Mouse (Mus musculus): ENCODE results near the gene Efl1. TPM values are rescaled to one million over a fixed set of nuclear protein-coding genes. Genes with fewer than 3 reads are reported as not detected.
A peak's percentile ranks its signal among the peaks of the same experiment; 100 is the strongest.

Gene Efl1
- 10 to 100 TPM; 15.2 to 17.5 (median 15.9) TPM for total RNA-seq (2022)

DNA sequence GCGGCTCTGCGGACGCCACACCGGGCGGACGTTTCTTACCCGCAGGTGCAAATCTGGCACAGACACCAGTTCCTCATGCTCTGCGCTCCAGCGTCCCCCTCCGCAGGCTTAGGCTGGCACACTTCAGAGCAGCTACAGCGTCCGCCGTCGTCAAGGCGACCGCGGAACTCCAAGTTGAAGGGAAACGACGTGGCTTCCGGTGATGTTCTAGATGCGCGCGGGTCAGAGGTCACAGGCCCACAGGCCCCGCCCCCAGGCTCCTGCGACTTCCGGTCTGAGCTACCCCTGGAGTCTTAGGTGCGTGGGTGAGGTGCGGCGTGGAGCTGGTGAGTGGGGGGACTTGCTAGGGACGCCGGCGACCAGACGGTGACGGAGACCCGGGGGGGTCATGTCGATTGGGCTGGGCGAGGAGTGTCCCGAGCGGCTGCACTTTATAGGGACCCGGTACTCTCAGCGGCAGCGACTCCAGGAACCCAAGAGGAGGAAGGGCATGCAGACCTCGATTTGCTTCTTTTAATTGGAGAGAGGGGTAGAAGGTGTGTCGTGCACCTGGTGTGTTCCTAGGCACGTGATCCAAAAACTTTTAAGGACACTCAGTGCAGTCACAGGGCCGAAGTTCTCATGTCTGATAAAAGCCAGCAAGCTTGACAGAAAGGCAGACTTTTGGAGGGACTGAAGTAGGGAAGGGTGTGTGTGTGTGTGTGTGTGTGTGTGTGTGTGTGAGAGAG lies at the start of gene Efl1, which contains the start of gene Saxo2:
Gene Efl1, plus strand, starts transcription at position 262 of the 728 bp plus-strand sequence.
Gene Saxo2, minus strand, starts transcription at position 176 of the 728 bp plus-strand sequence.
- DNase-seq (ENCODE audit: low spot score in 2 of 2): peak; percentile 94 to 97

DNA sequence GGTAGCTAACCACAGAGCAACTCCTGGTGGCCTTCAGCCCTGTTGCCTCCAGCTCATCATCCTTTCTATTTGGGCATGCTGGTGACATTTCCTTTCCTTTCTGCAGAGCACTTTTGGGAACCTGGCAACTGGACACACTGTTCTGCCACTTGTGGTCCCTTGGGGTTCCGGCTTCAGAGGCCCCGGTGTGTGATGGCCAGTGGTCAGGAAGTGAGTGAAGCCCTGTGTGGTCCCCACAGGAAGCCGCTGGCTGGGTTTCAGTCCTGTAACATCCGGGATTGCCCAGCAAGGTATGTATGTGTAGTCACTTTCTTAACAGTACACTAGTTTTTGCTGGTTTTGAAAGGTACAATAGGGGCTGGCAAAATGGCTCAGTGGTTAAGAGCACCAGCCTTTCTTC lies 46.4 kb upstream of the Efl1 start:
- DNase-seq (ENCODE audit: low spot score in 2 of 2): no peak

DNA sequence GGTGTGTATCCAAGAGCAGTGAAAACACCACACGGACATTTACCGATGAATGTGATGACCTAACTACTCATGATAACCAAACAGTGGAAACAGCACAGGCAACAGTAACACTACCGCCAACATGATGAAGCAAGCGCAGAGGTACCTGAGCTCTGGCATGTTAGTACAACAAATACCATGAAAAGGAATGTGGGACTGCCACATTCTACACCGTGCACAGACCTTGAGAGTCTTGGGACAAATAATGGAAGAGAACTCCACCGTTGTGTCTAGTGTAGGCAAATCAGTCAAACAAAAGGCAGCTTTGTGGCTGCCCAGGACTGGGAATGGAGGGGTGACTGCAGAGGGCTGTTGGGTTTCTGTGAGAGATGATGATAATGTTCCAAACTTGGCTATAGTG lies 43.0 kb upstream of the Efl1 start:
- no peak for DNase-seq (ENCODE audit: low spot score in 2 of 2)

DNA sequence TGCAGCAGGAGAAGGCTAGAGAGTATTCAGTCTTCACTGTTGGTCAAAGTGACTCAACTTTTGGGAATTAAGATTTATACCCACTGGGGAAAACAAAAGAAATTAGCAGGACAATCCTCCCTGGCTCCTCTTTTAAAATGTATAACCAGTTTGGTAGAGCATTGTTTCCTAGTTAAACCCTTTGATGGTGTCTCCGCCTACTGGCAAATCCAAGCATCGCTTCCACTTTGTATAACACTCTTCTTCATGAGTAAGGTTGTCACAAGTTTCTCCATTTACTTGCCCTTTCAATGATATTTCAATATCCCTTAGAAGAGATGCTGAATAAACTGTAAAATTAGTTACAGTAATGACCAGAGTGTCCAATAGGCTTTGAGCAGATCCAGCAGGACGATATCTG lies 38.8 kb upstream of the Efl1 start:
- DNase-seq (ENCODE audit: low spot score in 2 of 2): no peak

DNA sequence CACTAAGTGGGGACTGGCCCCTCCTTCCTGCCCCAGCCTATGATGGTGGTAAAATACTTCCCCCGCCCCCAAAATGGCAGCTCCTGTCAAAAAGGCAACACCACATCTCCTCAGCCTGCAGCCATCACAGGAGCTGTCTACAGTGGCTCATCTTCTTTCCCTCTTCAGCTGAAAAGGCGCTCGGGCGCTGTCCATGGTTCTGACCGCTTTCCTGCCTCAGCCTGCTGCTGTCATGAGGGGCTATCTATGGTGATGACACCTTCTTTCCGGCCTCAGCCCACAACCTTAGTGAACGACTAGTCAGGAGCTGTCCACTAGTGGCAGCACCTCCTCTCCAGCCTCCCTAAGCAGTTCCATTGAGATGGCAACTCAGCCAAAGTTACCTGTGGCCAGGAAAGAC lies 23.1 kb upstream of the Efl1 start:
- DNase-seq (ENCODE audit: low spot score in 2 of 2): no peak

DNA sequence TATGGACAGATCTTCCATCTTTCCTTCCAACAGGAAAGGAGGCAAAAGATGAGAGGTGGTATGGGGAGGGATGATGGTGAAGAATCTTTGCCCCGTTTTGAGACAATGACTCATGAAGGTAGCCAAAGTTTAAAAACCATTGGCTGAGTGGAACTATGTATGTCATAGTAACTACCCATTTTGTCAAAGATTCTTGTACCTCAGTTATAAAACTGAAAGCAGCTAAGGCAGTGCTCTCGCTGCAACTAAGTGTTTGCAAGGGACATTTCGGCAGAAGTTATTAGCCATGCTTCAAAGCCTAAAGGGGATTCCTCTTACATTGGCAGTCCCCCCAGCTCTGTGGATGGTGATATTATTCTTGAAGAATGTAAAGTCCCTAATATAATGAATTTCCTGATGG lies 1.2 kb upstream of the Efl1 start:
- DNase-seq (ENCODE audit: low spot score in 2 of 2): no peak

DNA sequence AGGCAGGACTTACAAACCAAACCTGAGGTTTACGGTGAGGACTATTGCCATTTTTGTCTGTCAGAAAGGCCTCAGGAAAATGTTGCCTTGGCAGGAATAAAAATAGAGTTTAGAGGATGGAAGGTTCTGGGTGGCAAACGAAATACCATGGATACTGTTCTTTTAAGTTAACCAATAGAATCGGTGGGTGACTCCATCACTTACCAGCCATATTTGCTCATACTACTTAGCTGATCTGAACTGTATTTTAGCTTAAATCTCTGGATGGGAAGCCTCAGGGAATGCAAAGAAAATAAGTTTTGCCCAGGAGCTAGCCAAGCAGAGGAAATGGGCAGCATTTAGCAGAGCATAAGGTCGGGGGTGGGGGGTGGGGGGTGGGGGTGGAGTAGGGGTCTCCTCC lies 505 bp upstream of the Efl1 start:
- no peak for DNase-seq (ENCODE audit: low spot score in 2 of 2)

DNA sequence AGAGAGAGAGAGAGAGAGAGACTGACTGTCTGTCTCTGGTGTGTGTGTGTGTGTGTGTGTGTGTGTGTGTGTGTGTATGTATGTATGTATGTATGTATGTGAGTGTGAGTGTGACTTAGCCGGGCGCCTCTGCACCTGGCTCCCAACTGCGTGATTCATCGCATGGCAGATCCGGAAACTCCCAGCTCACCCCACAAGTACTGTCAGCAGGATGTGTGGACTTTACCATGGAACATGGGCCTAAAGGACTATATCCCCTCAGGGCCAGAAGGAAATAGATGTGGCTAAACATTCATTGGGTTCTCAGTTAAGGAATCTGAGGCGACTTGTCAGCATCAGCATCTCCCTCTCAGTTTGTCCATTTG lies 649 bp downstream of the Efl1 start:
- no peak for DNase-seq (ENCODE audit: low spot score in 2 of 2)

DNA sequence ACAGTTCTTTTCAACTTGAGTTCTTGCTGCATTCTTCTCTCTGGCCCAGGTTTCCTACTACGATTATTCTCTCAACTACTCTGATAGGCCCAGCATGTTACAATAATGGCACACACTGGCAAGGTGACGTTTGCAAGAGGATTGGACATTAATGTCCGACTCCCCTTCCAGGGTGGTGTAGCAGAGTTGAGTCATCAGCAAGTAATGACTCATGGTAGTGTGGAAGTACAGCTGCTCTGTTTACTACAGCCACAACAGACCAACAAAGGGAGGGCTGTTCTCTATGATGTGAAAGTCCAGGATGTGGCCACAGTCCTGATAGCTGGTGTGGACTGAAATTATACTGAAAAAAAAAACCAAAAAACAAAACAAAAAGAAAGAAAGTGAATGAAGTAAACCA lies 16.2 kb downstream of the Efl1 start:
- no peak for DNase-seq (ENCODE audit: low spot score in 2 of 2)

DNA sequence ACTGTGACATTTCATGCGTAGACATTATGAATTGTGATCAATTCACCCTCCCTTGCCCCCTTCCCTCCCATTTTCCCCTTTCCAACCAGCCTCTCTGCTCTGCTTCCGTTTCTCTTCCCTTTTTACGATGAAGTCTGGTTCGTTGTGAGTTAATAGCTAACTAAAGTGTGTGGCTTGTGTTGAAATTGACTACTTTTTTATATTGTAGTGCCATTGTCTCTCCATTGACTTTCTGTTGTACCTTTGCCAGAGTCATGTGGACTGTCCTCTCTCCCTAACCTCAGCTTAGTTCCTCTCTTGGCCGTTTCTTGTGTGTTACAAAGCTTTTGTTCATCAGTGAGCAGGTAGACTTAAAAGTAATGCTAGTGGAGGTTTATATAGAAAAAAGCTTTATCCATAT lies 27.6 kb downstream of the Efl1 start:
- DNase-seq (ENCODE audit: low spot score in 2 of 2): no peak

DNA sequence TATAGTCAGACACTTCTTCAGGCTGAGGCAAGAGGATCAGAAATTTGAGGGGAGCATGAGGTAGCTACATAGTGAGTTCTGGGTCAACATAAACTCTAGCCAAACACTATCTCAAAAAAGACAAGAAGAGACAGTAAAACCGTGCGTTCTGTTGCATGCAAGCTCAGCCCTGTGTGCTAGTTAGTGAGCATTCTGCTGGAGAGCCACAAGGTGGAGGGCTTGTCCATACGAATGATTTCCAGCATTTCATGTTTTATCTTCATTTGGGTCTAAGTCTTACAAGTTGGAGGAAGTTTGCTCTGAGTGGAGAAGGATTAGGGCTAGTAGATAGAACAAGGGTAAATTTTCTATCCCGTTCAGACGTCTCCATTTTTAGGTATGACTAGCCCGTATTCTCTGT lies 28.4 kb downstream of the Efl1 start:
- no peak for DNase-seq (ENCODE audit: low spot score in 2 of 2)

DNA sequence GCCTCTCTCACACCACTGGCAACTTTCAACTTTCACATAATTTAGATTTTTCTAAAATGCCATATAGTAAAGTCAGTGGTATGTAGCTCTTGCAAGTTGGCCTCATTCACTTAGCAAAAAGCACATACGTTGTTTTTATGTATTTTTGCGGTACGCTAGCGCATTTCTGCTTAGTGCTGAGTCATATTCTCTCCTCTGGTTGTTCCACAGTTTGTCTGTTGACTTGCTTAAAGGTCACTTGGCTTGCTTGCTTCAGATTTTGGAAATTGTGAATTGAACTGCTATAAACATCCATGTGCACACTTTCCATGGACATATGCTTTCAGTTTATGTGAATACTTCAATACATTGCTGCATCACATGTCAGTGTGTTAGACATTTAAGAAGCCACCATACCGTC lies 31.5 kb downstream of the Efl1 start:
- no peak for DNase-seq (ENCODE audit: low spot score in 2 of 2)

DNA sequence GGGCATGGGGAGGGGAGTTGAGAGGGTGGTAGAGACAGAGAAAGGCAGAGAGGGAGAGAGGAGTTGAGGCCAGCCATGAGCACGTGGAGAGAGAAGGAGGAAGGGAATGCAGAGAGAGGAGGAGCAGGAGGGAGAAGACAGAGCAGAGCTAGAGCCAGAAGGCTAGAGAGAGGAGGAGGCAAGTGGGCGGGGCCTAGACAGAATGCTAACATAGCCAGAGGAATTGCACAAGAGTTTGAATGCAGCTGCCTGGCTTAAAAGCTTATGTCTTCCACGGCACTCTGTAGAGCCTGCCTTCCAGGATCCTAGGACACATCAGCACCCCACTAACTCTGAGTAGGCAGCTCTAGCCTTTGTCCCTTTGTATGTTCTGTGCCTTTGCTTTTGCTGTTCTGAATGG lies 40.3 kb downstream of the Efl1 start:
- peak in 1 of 2 experiments; percentile 16 for DNase-seq (ENCODE audit: low spot score in 2 of 2)

DNA sequence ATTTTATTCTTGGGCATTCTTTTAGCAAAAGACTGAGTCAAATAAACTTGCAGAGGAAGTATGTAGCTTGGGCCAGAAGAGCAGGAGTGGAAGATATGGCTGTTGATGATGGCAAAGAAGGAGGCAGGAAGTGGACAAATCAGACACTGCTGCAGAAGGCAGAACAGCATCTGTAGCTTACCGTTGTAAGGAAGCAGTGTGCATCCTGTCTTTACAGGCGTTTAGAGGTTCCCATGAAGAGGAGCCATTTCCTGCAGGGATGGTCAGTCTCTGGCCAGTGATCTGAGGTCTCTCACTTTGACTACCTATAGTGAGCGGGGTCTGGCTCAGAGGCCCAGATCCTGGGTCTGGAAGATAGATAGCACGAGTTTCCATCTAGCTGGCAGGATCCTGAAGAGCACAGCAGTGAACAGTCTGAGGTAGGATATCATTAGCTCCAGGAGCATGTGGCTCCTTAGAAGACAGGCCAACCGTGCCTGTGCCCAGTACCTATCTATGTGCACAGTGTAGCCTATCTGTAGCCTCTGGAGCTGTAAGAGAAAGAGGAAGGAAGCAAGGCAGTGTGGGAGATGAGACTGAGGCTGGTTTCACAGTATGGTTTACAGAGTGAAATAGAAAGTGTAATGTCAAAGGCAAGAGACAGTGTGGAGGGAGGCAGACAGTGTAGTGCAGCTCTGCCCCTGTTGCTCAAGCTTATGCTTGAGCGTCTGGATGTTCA lies 42.8 kb downstream of the Efl1 start:
- DNase-seq (ENCODE audit: low spot score in 2 of 2): no peak

DNA sequence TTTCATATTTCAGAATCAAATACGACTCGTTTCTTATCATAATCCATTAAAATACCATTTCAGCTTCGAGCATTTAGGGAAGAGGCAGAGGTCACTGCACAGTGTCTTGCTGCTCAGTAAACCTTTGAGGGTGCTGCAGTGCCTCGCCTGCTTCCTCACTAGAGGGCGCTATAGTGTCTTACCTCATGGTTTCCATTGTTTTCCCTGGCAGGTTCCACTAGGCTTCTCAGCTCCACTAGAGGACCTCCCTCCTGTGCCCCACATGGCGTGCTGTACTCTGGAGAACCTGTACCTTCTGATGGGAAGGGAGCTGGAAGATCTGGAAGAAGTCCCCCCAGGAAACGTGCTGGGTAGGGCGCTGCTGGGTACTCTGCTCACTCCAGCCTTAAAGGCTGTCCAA lies 49.3 kb downstream of the Efl1 start:
- DNase-seq (ENCODE audit: low spot score in 2 of 2): no peak

DNA sequence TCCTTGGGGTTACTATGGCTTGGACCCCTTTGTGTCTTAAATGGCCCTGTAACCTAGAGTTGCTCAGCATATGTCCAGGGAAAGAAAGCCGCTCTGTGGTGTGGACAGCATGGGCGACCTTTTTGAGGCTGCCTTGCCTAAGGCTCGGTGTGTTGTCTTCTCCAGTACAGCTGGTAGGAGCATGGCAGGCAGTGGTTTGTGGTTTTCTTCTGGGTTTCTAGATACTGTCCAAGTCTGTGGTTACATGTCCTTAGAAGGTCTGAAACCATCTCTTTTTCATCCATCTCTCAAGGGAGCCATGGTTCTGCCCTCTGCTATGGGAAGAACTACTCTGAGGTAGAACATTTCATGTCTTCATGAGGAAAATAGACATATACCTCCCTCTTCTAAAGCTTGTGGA lies 50.6 kb downstream of the Efl1 start:
- no peak for DNase-seq (ENCODE audit: low spot score in 2 of 2)

DNA sequence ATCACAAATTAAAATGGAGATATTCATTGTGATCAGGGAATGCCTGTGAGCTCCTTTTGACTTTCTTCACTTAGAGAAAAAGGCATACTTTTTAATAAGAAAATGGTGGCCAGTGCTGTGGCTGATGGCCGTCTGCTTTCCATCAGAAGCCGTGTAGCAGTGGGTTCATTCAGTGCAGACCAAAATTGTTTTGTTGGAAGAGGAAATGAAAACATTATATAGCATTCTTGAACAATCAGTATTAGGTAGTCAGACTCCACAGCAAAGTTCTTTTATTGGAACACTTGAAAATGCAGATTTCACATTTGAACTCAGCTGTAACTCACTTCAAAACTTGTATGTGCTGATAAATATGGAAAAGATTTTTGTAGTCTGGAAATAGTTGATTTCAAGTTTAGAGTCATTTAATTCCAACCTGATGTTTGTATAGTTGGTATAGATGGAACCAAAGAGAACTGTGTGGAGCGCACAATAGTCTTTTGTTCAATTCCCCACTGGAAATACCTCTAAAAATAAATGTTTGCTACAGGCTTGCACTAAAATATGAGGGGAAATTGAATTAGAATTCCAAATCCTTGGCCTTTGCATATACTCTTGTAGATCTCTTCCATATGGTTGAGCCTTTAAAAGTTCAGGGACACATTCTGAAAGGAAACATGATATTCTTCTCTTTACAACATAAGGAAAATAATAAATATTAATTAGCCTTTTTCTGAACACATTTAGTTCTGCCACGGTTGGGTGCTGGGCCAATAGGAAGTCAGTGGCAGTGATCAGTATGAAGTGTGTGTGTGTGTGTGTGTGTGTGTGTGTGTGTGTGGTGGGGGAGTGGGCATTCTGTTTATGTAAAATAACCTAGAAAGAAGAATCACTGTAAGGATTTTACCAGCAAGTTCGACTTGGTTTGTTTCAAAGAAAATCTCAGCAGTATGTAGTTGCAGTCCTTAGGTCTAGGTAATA lies 54.2 kb downstream of the Efl1 start:
- DNase-seq (ENCODE audit: low spot score in 2 of 2): no peak

DNA sequence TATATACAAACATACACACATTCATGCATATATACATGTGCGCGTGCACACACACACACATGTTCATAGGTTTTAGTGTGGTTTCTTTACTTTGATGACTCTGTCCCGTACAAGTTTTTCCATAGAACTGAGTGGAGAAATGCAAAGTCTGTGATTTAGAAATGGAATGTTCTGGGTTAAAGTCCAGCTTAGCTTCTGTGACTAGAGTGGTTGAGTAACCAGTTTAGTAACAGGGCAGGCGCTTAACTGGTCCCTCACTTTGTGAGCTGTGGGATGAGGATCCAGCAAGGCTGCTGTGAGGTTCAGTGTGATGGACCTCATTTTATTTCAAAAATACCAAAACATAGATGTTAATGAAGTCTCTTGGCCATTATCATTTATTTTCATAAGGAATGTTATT lies 60.8 kb downstream of the Efl1 start:
- DNase-seq (ENCODE audit: low spot score in 2 of 2): no peak

DNA sequence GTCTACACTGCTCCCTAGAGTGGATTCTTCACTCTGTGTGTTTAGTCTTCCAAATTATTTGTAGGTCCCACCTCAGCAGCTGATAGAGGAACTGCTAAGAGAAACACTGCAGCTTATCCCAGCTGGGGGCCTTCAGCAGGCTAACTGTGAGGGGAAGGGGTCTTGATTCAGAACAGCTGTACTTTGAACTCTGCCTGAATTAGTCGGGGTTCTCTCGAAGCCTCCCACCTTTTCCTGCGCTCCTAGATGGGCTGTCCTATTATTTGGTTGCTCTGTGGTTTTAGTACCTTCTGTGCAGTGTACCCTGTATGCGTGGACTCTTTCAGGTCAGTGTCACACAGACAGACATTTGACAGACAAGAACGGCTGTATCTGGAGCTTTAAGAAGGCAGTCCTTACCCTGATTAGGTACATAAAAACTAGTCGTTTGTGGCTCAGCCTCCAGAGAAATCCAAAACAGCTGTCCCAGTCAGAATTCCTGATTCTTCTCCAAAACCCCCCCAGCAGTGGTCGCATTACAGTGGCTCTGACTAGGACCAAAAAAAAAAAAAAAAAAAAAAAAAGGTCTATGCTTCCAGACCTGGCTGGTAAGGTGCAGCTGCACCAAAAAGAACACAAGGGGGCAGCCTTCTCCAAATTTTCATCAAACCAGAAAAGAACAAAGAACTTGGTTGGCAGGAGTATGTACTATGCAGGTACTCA lies 66.9 kb downstream of the Efl1 start:
- peak in 1 of 2 experiments; percentile 26 for DNase-seq (ENCODE audit: low spot score in 2 of 2)

DNA sequence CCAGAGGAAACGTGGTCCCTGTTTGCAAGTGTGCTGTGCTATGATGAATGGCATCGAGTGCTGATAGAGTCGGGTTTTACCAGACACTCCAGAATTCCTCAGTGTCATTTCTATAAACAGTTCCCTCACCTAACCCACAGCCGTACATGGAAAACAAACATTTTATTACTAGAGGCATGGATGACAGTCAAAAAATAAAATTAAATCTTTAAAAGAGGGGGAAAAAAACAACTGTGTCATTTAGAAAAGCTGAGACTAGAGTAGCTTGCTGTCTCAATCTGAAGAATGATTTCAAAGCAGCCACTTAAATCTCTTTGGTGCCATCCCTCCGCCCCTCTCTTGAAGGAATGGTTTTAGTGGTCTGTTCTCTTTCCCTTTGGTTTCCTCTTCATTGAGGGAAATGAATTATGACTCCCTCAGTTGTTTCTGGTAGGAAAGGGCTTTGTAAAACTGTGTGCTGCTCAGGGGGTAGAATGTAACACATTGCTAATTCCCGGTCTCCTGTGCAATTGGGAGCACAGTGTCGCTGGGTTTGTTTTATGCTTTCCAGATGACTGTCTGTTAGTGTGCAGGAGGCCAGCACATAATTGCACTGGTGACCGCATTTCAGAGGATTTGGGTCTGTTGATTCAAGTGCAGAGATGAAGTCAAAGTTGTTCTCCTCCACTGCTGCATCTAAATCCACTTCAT lies 67.6 kb downstream of the Efl1 start:
- DNase-seq (ENCODE audit: low spot score in 2 of 2): no peak

DNA sequence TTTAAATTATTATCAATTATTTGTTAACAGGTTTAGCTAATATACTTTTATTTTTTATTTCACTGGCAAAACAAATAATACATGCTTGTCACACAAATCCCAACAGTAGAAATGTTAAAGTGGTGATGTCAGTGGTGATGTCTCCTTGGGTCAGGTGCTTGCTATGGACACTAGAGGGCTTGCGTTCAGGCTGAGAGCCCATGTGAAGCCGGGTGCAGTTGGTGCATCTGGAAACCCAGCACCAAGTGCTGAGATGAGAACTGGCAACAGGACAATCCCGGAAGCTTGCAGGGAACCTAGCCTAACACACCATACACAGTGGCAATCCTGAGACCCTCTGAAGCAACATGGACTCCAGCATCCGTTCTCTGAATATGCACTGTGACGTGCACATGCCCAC lies 70.9 kb downstream of the Efl1 start:
- DNase-seq (ENCODE audit: low spot score in 2 of 2): no peak
